In the genomic region with DNA sequence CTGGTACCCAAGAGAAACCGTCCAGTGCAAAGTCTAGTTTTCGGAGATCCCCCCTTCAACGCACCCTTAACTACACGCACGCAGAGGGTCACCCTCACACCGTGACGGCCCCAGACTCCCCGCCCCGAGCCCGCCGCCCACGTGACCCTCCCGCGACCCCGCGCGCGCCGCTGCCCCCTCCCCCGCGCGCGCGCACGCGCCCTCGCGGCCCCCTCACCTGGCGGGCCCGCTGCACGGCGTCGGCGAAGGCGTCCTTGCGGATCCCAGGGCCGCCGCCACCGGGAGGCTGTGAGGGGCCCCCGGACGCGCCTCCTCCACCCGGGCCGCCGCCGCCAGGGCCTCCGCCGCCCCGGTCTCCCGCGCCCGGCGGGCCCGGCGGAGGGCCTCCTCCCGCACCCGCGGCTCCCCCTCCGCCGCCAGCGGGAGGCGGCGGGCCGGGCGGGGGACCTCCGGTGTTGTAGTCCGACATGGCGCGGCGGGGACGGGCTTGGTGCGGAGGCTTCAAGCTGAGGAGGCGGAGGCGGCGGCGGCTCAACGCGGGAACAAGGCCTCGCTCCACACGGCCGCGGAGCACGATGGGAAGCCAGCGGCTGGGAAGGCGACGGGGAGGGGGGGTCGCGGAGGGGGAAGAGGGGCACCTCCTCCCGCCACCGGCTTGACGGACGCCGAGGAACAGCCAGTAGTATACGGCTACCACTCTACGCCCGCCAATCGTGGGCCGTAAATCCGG, we compare ENCODE assay signal across 8 mouse cellular contexts. TPM values are rescaled to one million over a fixed set of nuclear protein-coding genes. Genes with fewer than 3 reads are reported as not detected.
DNase-seq lines count a peak whose midpoint lies in the region; ATAC-seq and TF ChIP-seq lines count a peak whose summit lies in the region.

A gene (minus strand): TSS at position 592 of the 730 bp plus-strand sequence.

- H3K9ac ChIP-seq in ES-E14 (ENCODE audit: insufficient read depth, low read depth, low read length, poor library complexity, severe bottlenecking) = peak within 1 kb of the TSS; percentile 98
- peak within 1 kb of the TSS; percentile 99 for H3K9ac ChIP-seq in embryonic facial prominence, embryonic 11.5 days (replicated peaks; ENCODE audit: low read length)
- H3K9ac ChIP-seq in kidney, embryonic 14.5 days (ENCODE audit: low read depth, low read length) = peak within 1 kb of the TSS; percentile 100
- H3K9ac ChIP-seq in liver, embryonic 14.5 days (replicated peaks) = peak within 1 kb of the TSS; percentile 86
- H3K9ac ChIP-seq in neural tube, embryonic 13.5 days = peak within 1 kb of the TSS; percentile 99

- in situ Hi-C loops in ES-E14 (cut with MboI; ENCODE audit: low sequenced_read_pairs in 2 of 2, unreplicated experiment in 2 of 2) = no loop called here

- peak within 1 kb of the TSS; percentile 95 to 99 for H3K4me3 ChIP-seq in ES-E14 (ENCODE audit: insufficient read depth in 1 of 2, low read depth in 1 of 2, low read length in 2 of 2, poor library complexity in 1 of 2, severe bottlenecking in 1 of 2)
- peak within 1 kb of the TSS; percentile 99 for H3K4me3 ChIP-seq in embryonic facial prominence, embryonic 11.5 days (ENCODE audit: low read depth, low read length)
- H3K4me3 ChIP-seq in kidney, embryonic 14.5 days (ENCODE audit: low read length) = peak within 1 kb of the TSS; percentile 71
- H3K4me3 ChIP-seq in liver, embryonic 14.5 days (ENCODE audit: insufficient read depth in 1 of 2, low read depth in 2 of 2, low read length in 2 of 2) = peak within 1 kb of the TSS; percentile 90 to 97
- H3K4me3 ChIP-seq in neural tube, embryonic 13.5 days = peak within 1 kb of the TSS; percentile 92

- no peaks in the 10 kb centered on the region for H3K27me3 ChIP-seq in embryonic facial prominence, embryonic 11.5 days (ENCODE audit: control insufficient read depth, insufficient read depth, low read length)
- H3K27me3 ChIP-seq in kidney, embryonic 14.5 days (ENCODE audit: control insufficient read depth, insufficient read depth, low read length) = no peaks in the 10 kb centered on the region
- H3K27me3 ChIP-seq in liver, embryonic 14.5 days (ENCODE audit: control insufficient read depth, insufficient read depth, low read length) = no peaks in the 10 kb centered on the region
- no peaks in the 10 kb centered on the region for H3K27me3 ChIP-seq in neural tube, embryonic 13.5 days

- peaks cover 3 to 7% of the 10 kb centered on the region in 2 experiments; a peak in 1 of 4 replicates for H3K4me1 ChIP-seq in ES-E14 (ENCODE audit: control insufficient read depth in 2 of 2, insufficient read depth in 2 of 2, low read length in 2 of 2, poor library complexity in 1 of 2)
- no peaks in the 10 kb centered on the region for H3K4me1 ChIP-seq in embryonic facial prominence, embryonic 11.5 days (ENCODE audit: control insufficient read depth, insufficient read depth, low read length)
- H3K4me1 ChIP-seq in kidney, embryonic 14.5 days (ENCODE audit: control insufficient read depth, insufficient read depth, low read length) = peaks cover 15% of the 10 kb centered on the region
- peaks cover 23 to 29% of the 10 kb centered on the region in 2 experiments for H3K4me1 ChIP-seq in liver, embryonic 14.5 days (replicated peaks; ENCODE audit: control insufficient read depth in 2 of 2, insufficient read depth in 2 of 2, low read length in 1 of 2)
- H3K4me1 ChIP-seq in neural tube, embryonic 13.5 days (replicated peaks) = peaks cover 29% of the 10 kb centered on the region

- peaks cover 25% of the 10 kb centered on the region for H3K36me3 ChIP-seq in ES-E14 (ENCODE audit: control insufficient read depth, insufficient read depth, low read length, poor library complexity, severe bottlenecking)
- H3K36me3 ChIP-seq in embryonic facial prominence, embryonic 11.5 days (replicated peaks; ENCODE audit: control insufficient read depth, insufficient read depth, low read depth, low read length) = peaks cover 3% of the 10 kb centered on the region
- peaks cover 31% of the 10 kb centered on the region for H3K36me3 ChIP-seq in kidney, embryonic 14.5 days (ENCODE audit: control insufficient read depth, insufficient read depth, low read length)
- H3K36me3 ChIP-seq in liver, embryonic 14.5 days (replicated peaks; ENCODE audit: control insufficient read depth, insufficient read depth, low read depth) = peaks cover 28% of the 10 kb centered on the region
- peaks cover 27% of the 10 kb centered on the region for H3K36me3 ChIP-seq in neural tube, embryonic 13.5 days

- no peak for TF ChIP-seq CTCF in liver, embryonic 14.5 days (IDR thresholded peaks at IDR 0.05; ENCODE audit: low read depth)

- DNase-seq in B cell, adult 2 months = peak; percentile 44 to 52
- DNase-seq in ES-E14 (ENCODE audit: low read depth, low spot score) (no peak), adipocyte (ENCODE audit: low spot score) (no peak)
- peak; percentile 69 for DNase-seq in embryonic facial prominence, embryonic 11.5 days (ENCODE audit: low spot score)
- DNase-seq in heart, adult 8-10 months (ENCODE audit: low spot score) = no peak
- no peak for DNase-seq in liver, embryonic 14.5 days (ENCODE audit: low read depth in 3 of 3, low spot score in 3 of 3)

- no peaks in the 10 kb centered on the region for H3K9me3 ChIP-seq in ES-E14 (ENCODE audit: control insufficient read depth, insufficient read depth, low read depth, low read length)
- no peaks in the 10 kb centered on the region for H3K9me3 ChIP-seq in embryonic facial prominence, embryonic 11.5 days (replicated peaks; ENCODE audit: control insufficient read depth, low read length)
- no peaks in the 10 kb centered on the region for H3K9me3 ChIP-seq in kidney, embryonic 14.5 days (ENCODE audit: control insufficient read depth, low read length)
- H3K9me3 ChIP-seq in liver, embryonic 14.5 days (ENCODE audit: control insufficient read depth, low read length) = no peaks in the 10 kb centered on the region
- H3K9me3 ChIP-seq in neural tube, embryonic 13.5 days = no peaks in the 10 kb centered on the region

- TF ChIP-seq EP300 in liver, embryonic 14.5 days (IDR thresholded peaks at IDR 0.05; ENCODE audit: low read depth) = no peak

- H3K27ac ChIP-seq in ES-E14 (ENCODE audit: insufficient read depth, low read depth, low read length, poor library complexity, severe bottlenecking) = peak within 1 kb of the TSS; percentile 90
- peak within 1 kb of the TSS; percentile 91 for H3K27ac ChIP-seq in embryonic facial prominence, embryonic 11.5 days (replicated peaks; ENCODE audit: low read depth, low read length)
- peak within 1 kb of the TSS; percentile 93 for H3K27ac ChIP-seq in kidney, embryonic 14.5 days (ENCODE audit: low read depth, low read length)
- peak within 1 kb of the TSS; percentile 88 for H3K27ac ChIP-seq in liver, embryonic 14.5 days
- H3K27ac ChIP-seq in neural tube, embryonic 13.5 days (replicated peaks) = peak within 1 kb of the TSS; percentile 97

- under 1% methylated on average over 68 of the region's 99 CpGs for WGBS in embryonic facial prominence, embryonic 11.5 days
- WGBS in kidney, embryonic 14.5 days = 2% methylated on average over 67 of the region's 99 CpGs
- under 1% methylated on average over 97 of the region's 99 CpGs for WGBS in liver, embryonic 14.5 days (ENCODE audit: insufficient replicate concordance)
- under 1% methylated on average over 82 of the region's 99 CpGs for WGBS in neural tube, embryonic 13.5 days

- no peak; the same call in 1 of the 2 replicates for ATAC-seq in embryonic facial prominence, embryonic 11.5 days (replicated peaks; ENCODE audit: insufficient number of reproducible peaks, low FRiP score, low TSS enrichment, low read depth)
- ATAC-seq in kidney, embryonic 14.5 days (ENCODE audit: low FRiP score, low TSS enrichment) = no peak
- ATAC-seq in liver, embryonic 14.5 days (ENCODE audit: insufficient read depth) = no peak
- ATAC-seq in neural tube, embryonic 13.5 days (ENCODE audit: low read depth) = no peak

- H3K4me2 ChIP-seq in embryonic facial prominence, embryonic 11.5 days (ENCODE audit: low read depth, low read length) = peak within 1 kb of the TSS; percentile 87
- peak within 1 kb of the TSS; percentile 71 for H3K4me2 ChIP-seq in kidney, embryonic 14.5 days (replicated peaks; ENCODE audit: low read depth, low read length)
- H3K4me2 ChIP-seq in liver, embryonic 14.5 days (ENCODE audit: low read depth) = peak within 1 kb of the TSS; percentile 98
- H3K4me2 ChIP-seq in neural tube, embryonic 13.5 days = peak within 1 kb of the TSS; percentile 98

TF ChIP-seq in ES-E14, 5 proteins besides CTCF, POLR2A, EP300 and RAD21:
- TF ChIP-seq CHD2 (IDR thresholded peaks at IDR 0.05; ENCODE audit: low read depth, low read length) (no peak), HCFC1 (IDR thresholded peaks at IDR 0.05; ENCODE audit: borderline replicate concordance, insufficient read depth, low read length) (peak; percentile 9; the same call in 1 of the 2 replicates)

RNA-seq across cellular contexts. Expression of the gene that starts here (rescaled TPM):
- total RNA-seq in ES-E14 (2012; rRNA removed) = 81.7 and 82.3 TPM in 2 replicates
- polyA plus RNA-seq in embryonic facial prominence, embryonic 11.5 days (2014; fragmentation: Nextera tagmentation; extraction: Ambion mirVana) = 38.7 and 40.0 TPM in 2 replicates
- total RNA-seq in heart, adult 8-10 months (2022) = 10 to 100 TPM; 35.0 to 47.6 (median 38.6) TPM
- 46.2 and 65.9 TPM in 2 replicates for polyA plus RNA-seq in kidney, embryonic 14.5 days (2014; fragmentation: Nextera tagmentation; extraction: Ambion mirVana)
- 33.6 and 35.6 TPM in 2 replicates for polyA plus RNA-seq in liver, embryonic 14.5 days (2012; rRNA removed)
- 24.1 and 28.1 TPM in 2 replicates for polyA plus RNA-seq in liver, embryonic 14.5 days (2014; fragmentation: Nextera tagmentation; extraction: Ambion mirVana)
- 33.5 and 34.2 TPM in 2 replicates for polyA plus RNA-seq in neural tube, embryonic 13.5 days (2015; fragmentation: Nextera tagmentation; extraction: Ambion mirVana)

Comparison
In these comparisons a context has a peak if more than half of its experiments do, and no peak if none do; other contexts are left out.
1. DNase-seq: peak in B cell, adult 2 months (2 of 2) and embryonic facial prominence, embryonic 11.5 days (single experiment); none in ES-E14 (single experiment), heart, adult 8-10 months (single experiment), liver, embryonic 14.5 days (0 of 3) and adipocyte (single experiment).
2. Peak in every context shown above with its lines, with median percentiles within 50 percentile points of each other: H3K27ac ChIP-seq, H3K4me3 ChIP-seq, H3K9ac ChIP-seq and H3K4me2 ChIP-seq.